Mouse (Mus musculus) cerebellum, adult (tissue): ENCODE measurements around the gene Fen1.
"Not testable (repeated sequence)": the region's sequence is repeated elsewhere in the genome, so short reads cannot be mapped to it uniquely, and the experiment has no call there.

Experiments
- ATAC-seq: cut with Nextera tagmentation; 2 replicates; pipeline ENCODE4 v1.9.2; 2017; ENCODE audit warnings: mild to moderate bottlenecking, moderate library complexity, mixed read lengths; ENCODE audit not compliant: insufficient number of reproducible peaks, low FRiP score, low TSS enrichment

Fen1 gene

GRCm38 (mm10) chr19:10183299-10183983 lies 20.5 kb downstream of the Fen1 start:
- ATAC-seq: peak; percentile 56

GRCm38 (mm10) chr19:10182670-10183298 lies 21.2 kb downstream of the Fen1 start, which contains the start of gene Fads1:
Fads1 (plus strand) TSS chr19:10182888.
- ATAC-seq: peak; percentile 93

- no peak for ATAC-seq
Measured at GRCm38 (mm10) chr19:10182142-10182541, 21.8 kb downstream of the Fen1 start.

- no peak for ATAC-seq
Measured at GRCm38 (mm10) chr19:10181225-10181624, 22.7 kb downstream of the Fen1 start.

- ATAC-seq: no peak
Measured at GRCm38 (mm10) chr19:10176941-10177372, 27.0 kb downstream of the Fen1 start.

GRCm38 (mm10) chr19:10176477-10176876 lies 27.5 kb downstream of the Fen1 start:
- no peak for ATAC-seq

GRCm38 (mm10) chr19:10174956-10175355 lies 29.0 kb downstream of the Fen1 start:
- ATAC-seq: no peak

GRCm38 (mm10) chr19:10173844-10174539 lies 30.0 kb downstream of the Fen1 start:
- no peak for ATAC-seq

GRCm38 (mm10) chr19:10173116-10173718 lies 30.8 kb downstream of the Fen1 start:
- no peak for ATAC-seq

GRCm38 (mm10) chr19:10171846-10172245 lies 32.1 kb downstream of the Fen1 start:
- no peak for ATAC-seq

- ATAC-seq: no peak
Measured at GRCm38 (mm10) chr19:10171359-10171758, 32.6 kb downstream of the Fen1 start.

GRCm38 (mm10) chr19:10170466-10170865 lies 33.5 kb downstream of the Fen1 start:
- ATAC-seq: no peak

- not testable (repeated sequence) for ATAC-seq
Measured at GRCm38 (mm10) chr19:10169692-10170330, 34.2 kb downstream of the Fen1 start.

- ATAC-seq: no peak
Measured at GRCm38 (mm10) chr19:10169179-10169578, 34.8 kb downstream of the Fen1 start.

GRCm38 (mm10) chr19:10168441-10168840 lies 35.5 kb downstream of the Fen1 start:
- no peak for ATAC-seq

GRCm38 (mm10) chr19:10167951-10168350 lies 36.0 kb downstream of the Fen1 start:
- ATAC-seq: no peak

- ATAC-seq: no peak
Measured at GRCm38 (mm10) chr19:10167112-10167511, 36.9 kb downstream of the Fen1 start.

GRCm38 (mm10) chr19:10165928-10166327 lies 38.0 kb downstream of the Fen1 start:
- ATAC-seq: not testable (repeated sequence)

- ATAC-seq: no peak
Measured at GRCm38 (mm10) chr19:10163896-10164295, 40.1 kb downstream of the Fen1 start.

GRCm38 (mm10) chr19:10157725-10158124 lies 46.2 kb downstream of the Fen1 start:
- no peak for ATAC-seq
